ENCODE assay signal across 8 mouse cellular contexts in the genomic region with DNA sequence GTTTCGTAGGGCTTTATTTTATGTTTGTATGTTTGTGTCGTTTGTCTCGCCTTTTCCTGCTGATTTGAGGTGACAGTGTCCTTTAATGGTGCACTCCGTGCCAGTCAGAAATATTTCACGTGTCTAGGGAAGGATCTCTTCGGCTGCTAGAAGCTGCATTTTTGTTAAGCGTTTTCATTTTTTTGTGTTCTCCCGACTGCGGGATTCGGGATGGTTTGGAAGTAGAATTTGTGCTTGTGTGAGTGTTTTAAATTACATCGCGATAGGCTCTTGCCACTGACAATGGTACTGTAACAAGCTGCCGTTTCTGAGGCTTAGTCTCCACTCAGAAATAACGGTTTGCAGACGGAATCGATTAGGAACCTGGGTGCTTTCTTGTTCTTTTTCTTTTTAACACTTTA. TPM values are rescaled to one million over a fixed set of nuclear protein-coding genes. Genes with fewer than 3 reads are reported as not detected.
DNase-seq lines count a peak whose midpoint lies in the region; ATAC-seq lines count a peak whose summit lies in the region.

No protein-coding gene starts in this region.

- DNase-seq in cerebellum, adult 8-10 months, result peak; percentile 35
- peak; percentile 16 to 35 for DNase-seq in spleen, postnatal 10 days (ENCODE audit: low spot score in 2 of 2)
- no peak for DNase-seq in spleen, postnatal 4 days (ENCODE audit: low spot score in 2 of 2)
- DNase-seq in midbrain, embryonic 14.5 days, result peak; percentile 58
- DNase-seq in frontal cortex, postnatal 25 days (ENCODE audit: low spot score in 2 of 2), result no peak
- DNase-seq in adrenal gland, postnatal 14 days, result no peak

- no peak for ATAC-seq in cerebellum, adult (ENCODE audit: insufficient number of reproducible peaks, low FRiP score, low TSS enrichment)
- no peak for ATAC-seq in hindbrain, embryonic 13.5 days (ENCODE audit: low FRiP score)
- ATAC-seq in midbrain, embryonic 14.5 days (ENCODE audit: low FRiP score, low TSS enrichment), result no peak

- H3K27me3 ChIP-seq in hindbrain, embryonic 13.5 days, result no peaks in the 10 kb centered on the region
- H3K27me3 ChIP-seq in midbrain, embryonic 14.5 days (ENCODE audit: control insufficient read depth, insufficient read depth, low read length), result no peaks in the 10 kb centered on the region

- under 1% methylated on average over 16 of the region's 16 CpGs for WGBS in hindbrain, embryonic 13.5 days
- whole genome bisulfite sequencing in midbrain, embryonic 14.5 days, result 0% methylated on average over 16 of the region's 16 CpGs

- H3K36me3 ChIP-seq in hindbrain, embryonic 13.5 days, result no peaks in the 10 kb centered on the region
- H3K36me3 ChIP-seq in midbrain, embryonic 14.5 days (ENCODE audit: control insufficient read depth, insufficient read depth, low read length), result peaks cover 9% of the 10 kb centered on the region; the same call in 1 of the 2 replicates

- peaks cover 44% of the 10 kb centered on the region for H3K4me1 ChIP-seq in hindbrain, embryonic 13.5 days (replicated peaks)
- H3K4me1 ChIP-seq in midbrain, embryonic 14.5 days (ENCODE audit: control insufficient read depth, insufficient read depth, low read length), result peaks cover 38% of the 10 kb centered on the region

- no peaks in the 10 kb centered on the region for H3K9me3 ChIP-seq in hindbrain, embryonic 13.5 days
- no peaks in the 10 kb centered on the region for H3K9me3 ChIP-seq in midbrain, embryonic 14.5 days (ENCODE audit: control insufficient read depth, low read length)

- H3K4me2 ChIP-seq in hindbrain, embryonic 13.5 days, result peak overlapping the region; percentile 73
- peak overlapping the region; percentile 90 for H3K4me2 ChIP-seq in midbrain, embryonic 14.5 days (ENCODE audit: low read length)

- H3K4me3 ChIP-seq in hindbrain, embryonic 13.5 days, result peak overlapping the region; percentile 81
- peak overlapping the region; percentile 90 for H3K4me3 ChIP-seq in midbrain, embryonic 14.5 days (replicated peaks; ENCODE audit: low read depth, low read length)

- peak overlapping the region; percentile 84 for H3K9ac ChIP-seq in hindbrain, embryonic 13.5 days
- peak overlapping the region; percentile 60 for H3K9ac ChIP-seq in midbrain, embryonic 14.5 days (replicated peaks; ENCODE audit: low read length)

- peak overlapping the region; percentile 97 for H3K27ac ChIP-seq in hindbrain, embryonic 13.5 days
- peak overlapping the region; percentile 67; the same call in 1 of the 2 replicates for H3K27ac ChIP-seq in midbrain, embryonic 14.5 days (replicated peaks; ENCODE audit: low read depth, low read length)

RNA-seq across cellular contexts. Expression of a gene that starts 0.9 kb away (rescaled TPM):
- polyA plus RNA-seq in hindbrain, embryonic 13.5 days (2015; fragmentation: Nextera tagmentation; extraction: Ambion mirVana), result 19.9 and 22.3 TPM in 2 replicates
- 28.1 and 40.2 TPM in 2 replicates for polyA plus RNA-seq in midbrain, embryonic 14.5 days (2014; fragmentation: Nextera tagmentation; extraction: Ambion mirVana)
- total RNA-seq in adrenal gland, postnatal 14 days (2021), result 6.4 and 6.8 TPM in 2 replicates

Comparison
In these comparisons a context has a peak if more than half of its experiments do, and no peak if none do; other contexts are left out.
1. DNase-seq: peak in cerebellum, adult 8-10 months (single experiment), spleen, postnatal 10 days (2 of 2) and midbrain, embryonic 14.5 days (single experiment); none in spleen, postnatal 4 days (0 of 2), frontal cortex, postnatal 25 days (0 of 2) and adrenal gland, postnatal 14 days (single experiment).